Mouse (Mus musculus) heart, embryonic 14.5 days (tissue): ENCODE measurements around the gene Eno2. TPM values are rescaled to one million over a fixed set of nuclear protein-coding genes. Genes with fewer than 3 reads are reported as not detected.

Experiments
- ATAC-seq: fragments of 200-750 bp; cut with Nextera tagmentation; 2 replicates; pipeline ENCODE4 v1.8.0; 2017; ENCODE audit warnings: low read depth, moderate TSS enrichment; ENCODE audit not compliant: insufficient number of reproducible peaks, insufficient read depth, low FRiP score
- H3K27ac ChIP-seq, 2 experiments: fragments of 200-500 bp in 1 of 2; fragments of 300-500 bp in 1 of 2; sonication (generic) in 1 of 2; replicated peaks in 1 of 2; 2 replicates each; pipeline ENCODE4 v1.5.1; 2012 to 2014; ENCODE audit warnings: low read depth in 2 of 2, low read length in 2 of 2, control low read depth in 1 of 2, mild to moderate bottlenecking in 1 of 2, mixed read lengths in 1 of 2; ENCODE audit not compliant: control insufficient read depth in 1 of 2, insufficient read depth in 1 of 2
- H3K27me3 ChIP-seq: fragments of 300-500 bp; sonication (generic); 2 replicates; pipeline ENCODE4 v1.6.1; 2014; ENCODE audit warnings: mild to moderate bottlenecking, low read length, control low read depth; ENCODE audit not compliant: control insufficient read depth, insufficient read depth
- H3K36me3 ChIP-seq: fragments of 300-500 bp; sonication (generic); 2 replicates; pipeline ENCODE4 v1.6.1; 2014; ENCODE audit warnings: mild to moderate bottlenecking, control low read depth, low read length, mixed read lengths; ENCODE audit not compliant: control insufficient read depth, insufficient read depth
- H3K4me1 ChIP-seq, 2 experiments: fragments of 200-500 bp in 1 of 2; fragments of 300-500 bp in 1 of 2; sonication (generic) in 1 of 2; 2 replicates each; pipeline ENCODE4 v1.6.1; 2012 to 2014; ENCODE audit warnings: low read length in 2 of 2, control low read depth in 1 of 2, mixed read lengths in 1 of 2; ENCODE audit not compliant: control insufficient read depth in 2 of 2, insufficient read depth in 2 of 2
- H3K4me2 ChIP-seq: fragments of 300-500 bp; sonication (generic); 2 replicates; pipeline ENCODE4 v1.6.1; 2014; ENCODE audit warnings: mild to moderate bottlenecking, low read length
- H3K4me3 ChIP-seq, 2 experiments: fragments of 200-500 bp in 1 of 2; fragments of 300-500 bp in 1 of 2; sonication (generic) in 1 of 2; 2 replicates each; pipeline ENCODE4 v1.5.1; 2012 to 2014; ENCODE audit warnings: low read length in 2 of 2, mild to moderate bottlenecking in 2 of 2, control low read depth in 1 of 2, low read depth in 1 of 2, moderate library complexity in 1 of 2; ENCODE audit not compliant: control insufficient read depth in 1 of 2, insufficient read depth in 1 of 2
- H3K9ac ChIP-seq: fragments of 300-500 bp; sonication (generic); 2 replicates; pipeline ENCODE4 v1.6.1; 2014; ENCODE audit warnings: mild to moderate bottlenecking, low read length
- H3K9me3 ChIP-seq: fragments of 300-500 bp; sonication (generic); 2 replicates; pipeline ENCODE4 v1.6.1; 2016; ENCODE audit warnings: low read length, control low read depth; ENCODE audit not compliant: control insufficient read depth
- WGBS: fragments of 180-500 bp; shearing (Covaris S2); extraction: QIAGEN DNeasy Blood & Tissue Kit; methylation state at CpG from one replicate; pipeline ENCODE4 v1.1.7; 2014; 5-methylcytosine and 5-hydroxymethylcytosine counted together
- polyA plus RNA-seq: library from polyadenylated mRNA; unstranded; fragments of >200 nt; fragmentation: Nextera tagmentation; extraction: Ambion mirVana; gene quantifications from 2 replicates; pipeline ENCODE4 v1.2.1, GENCODE M21; 2014

Gene Eno2
- polyA plus RNA-seq, 1 experiment from 2014 or later = 4.2 TPM

DNA sequence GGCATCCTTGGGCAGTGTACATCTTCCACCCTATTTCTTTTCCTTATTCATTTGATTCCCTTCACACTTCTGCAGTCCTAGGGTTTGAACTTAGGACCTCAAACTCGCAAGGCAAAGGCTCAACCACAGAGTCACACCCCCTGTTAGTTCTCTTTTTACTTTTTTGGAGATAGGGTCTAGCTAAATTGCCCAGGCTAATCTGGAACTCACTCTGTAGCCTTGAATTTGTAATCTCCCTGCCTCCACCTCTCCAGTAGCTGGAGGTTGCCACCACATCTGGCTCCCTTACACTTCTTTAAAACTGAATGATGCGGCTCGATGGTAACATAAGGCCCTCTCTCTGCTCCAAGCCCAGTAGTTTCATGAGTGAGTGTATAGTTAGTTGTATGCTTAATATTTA, 35.1 kb downstream of the Eno2 start:
- Histone ChIP-seq H3K4me3 (no peak overlapping the region), H3K36me3 (0 out of 2 replicates have a peak, but pooled peaks cover 3% of the 10 kb centered on the region), H3K9ac (no peak overlapping the region), H3K27ac (no peak overlapping the region), H3K27me3 (no peaks in the 10 kb centered on the region), H3K4me2 (no peak overlapping the region), H3K9me3 (no peaks in the 10 kb centered on the region), H3K4me1 (peaks cover 6 to 9% of the 10 kb centered on the region in 2 experiments; a peak in 3 of 4 replicates)
- 87% methylated on average over 3 of the region's 3 CpGs for WGBS
- ATAC-seq = no peak

DNA sequence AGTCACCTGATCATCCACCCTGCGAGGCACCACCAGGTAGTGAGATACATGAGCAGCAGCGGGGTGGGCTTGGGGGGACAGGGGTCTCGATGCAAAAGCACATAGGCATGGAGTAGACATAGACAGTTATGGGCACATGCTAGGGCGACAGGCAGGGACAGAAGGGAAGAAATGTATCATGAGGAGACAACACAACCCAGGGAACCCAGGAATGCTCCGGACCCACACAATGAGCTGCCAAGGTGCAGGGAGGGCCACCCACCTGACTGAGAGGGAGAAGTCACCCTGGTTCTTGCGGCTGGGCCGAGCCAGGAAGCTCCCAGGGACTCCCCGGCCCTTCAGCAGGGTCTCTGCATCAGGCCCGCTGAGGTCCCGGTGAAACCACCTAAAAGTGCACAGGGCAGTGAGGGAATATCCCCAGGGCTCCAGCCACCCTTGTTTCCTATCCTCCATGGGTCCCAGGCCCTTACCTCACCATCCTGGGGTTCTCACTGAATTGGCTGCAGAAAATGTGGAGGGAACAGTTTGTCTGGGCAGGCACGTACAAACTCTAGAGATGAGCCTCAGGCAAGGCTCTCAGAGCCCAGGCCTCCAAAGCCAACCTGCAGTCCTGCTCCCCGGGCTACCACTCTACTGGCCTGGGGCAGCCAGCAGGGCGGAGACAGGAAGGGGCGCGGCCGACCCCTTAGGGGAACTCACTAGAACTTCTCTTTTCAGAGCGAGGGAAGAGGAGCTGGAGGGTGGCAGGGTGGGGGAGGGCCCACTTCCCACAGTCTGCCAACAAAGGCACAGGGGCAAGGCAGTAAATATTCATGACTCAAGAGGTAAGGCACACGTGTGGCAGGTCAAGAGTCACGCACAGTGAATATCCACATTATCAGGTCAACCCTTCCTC, 36.8 kb downstream of the Eno2 start:
- 56% methylated on average over 19 of the region's 19 CpGs for WGBS
- Histone ChIP-seq H3K9me3 (no peaks in the 10 kb centered on the region), H3K4me1 (0 out of 4 replicates have a peak, but pooled peaks cover 0 to 2% of the 10 kb centered on the region in 2 experiments), H3K36me3 (no peaks in the 10 kb centered on the region), H3K4me3 (no peak overlapping the region; a peak in 1 of 4 replicates), H3K27ac (0 out of 4 replicates have a peak overlapping the region, but pooled peaks of 1 of the 2 experiments have one; percentile 3), H3K27me3 (no peaks in the 10 kb centered on the region), H3K9ac (no peak overlapping the region), H3K4me2 (no peak overlapping the region)
- ATAC-seq = 0 out of 2 replicates have a peak, but pooled peaks have one; percentile 15

DNA sequence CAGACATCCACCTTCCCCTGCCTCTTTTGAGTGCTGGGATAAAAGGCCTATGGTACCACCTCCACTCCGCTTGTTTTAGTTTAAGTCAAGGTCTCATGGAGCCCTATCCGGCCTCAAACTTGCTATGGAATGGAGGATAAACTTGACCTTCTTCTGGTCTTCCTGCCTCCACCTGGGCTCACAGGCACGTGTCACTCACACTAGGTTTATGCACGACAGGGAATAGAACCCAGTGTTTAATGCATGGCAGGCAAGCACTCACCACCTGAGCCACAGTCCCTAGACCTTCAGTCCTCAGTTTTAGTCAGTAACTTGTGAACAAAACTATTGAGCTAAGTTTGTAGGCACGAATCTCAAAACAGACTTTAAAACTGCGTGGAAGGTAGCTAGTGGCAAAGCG, 38.4 kb downstream of the Eno2 start:
- ATAC-seq = no peak
- H3K4me3 ChIP-seq = no peak overlapping the region
- 0 out of 4 replicates have a peak, but pooled peaks cover 0 to 2% of the 10 kb centered on the region in 2 experiments for H3K4me1 ChIP-seq
- no peaks in the 10 kb centered on the region for H3K9me3 ChIP-seq
- no peaks in the 10 kb centered on the region for H3K36me3 ChIP-seq
- 83% methylated on average over 7 of the region's 7 CpGs for WGBS
- no peak overlapping the region for H3K27ac ChIP-seq
- no peaks in the 10 kb centered on the region for H3K27me3 ChIP-seq
- H3K4me2 ChIP-seq = no peak overlapping the region
- no peak overlapping the region for H3K9ac ChIP-seq

DNA sequence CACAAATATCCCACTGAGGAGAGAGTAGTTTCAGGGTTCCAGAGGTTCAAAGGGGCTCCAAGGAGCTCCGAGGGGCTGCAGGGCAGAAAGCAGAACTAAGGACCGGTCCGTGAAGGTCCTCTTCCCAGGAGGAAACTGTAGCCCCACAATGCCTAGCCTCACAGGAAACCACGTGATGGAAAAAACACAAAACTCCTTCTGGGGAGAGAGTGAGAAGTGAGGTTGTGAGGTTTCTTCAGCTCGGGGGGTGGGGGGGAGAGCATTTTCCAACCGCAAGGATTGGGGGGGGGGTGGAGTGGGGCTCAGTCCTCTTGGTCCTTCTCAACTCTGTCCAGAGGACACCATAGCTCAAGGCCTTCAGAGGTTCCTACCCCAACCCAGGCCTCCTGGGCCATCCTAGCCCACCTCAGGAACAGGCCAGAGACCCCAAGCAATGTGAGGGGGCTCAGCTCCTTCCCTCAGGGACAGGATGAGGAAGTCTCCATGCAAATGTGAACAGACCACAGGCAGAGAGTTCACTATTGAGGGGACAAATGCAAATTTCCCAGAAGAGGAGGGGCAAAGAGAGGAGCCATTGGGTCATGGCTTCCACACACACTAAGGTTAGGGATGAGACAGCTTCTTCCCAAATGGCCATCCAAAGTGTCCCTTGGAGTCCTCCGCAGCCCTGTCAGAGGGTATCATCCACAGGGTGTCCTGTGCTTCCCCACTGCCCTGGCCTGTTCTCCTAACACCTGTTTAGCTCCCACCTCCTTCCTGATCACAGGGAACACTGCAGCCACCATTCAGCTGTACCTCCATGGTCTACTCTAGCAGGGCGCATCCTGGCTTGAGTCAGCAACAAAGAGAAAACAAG, 39.4 kb downstream of the Eno2 start:
- Histone ChIP-seq H3K27me3 (no peaks in the 10 kb centered on the region), H3K9me3 (no peaks in the 10 kb centered on the region), H3K9ac (no peak overlapping the region), H3K4me3 (no peak overlapping the region), H3K4me1 (0 out of 4 replicates have a peak, but pooled peaks cover 0 to 2% of the 10 kb centered on the region in 2 experiments), H3K27ac (no peak overlapping the region), H3K4me2 (no peak overlapping the region), H3K36me3 (no peaks in the 10 kb centered on the region)
- ATAC-seq = no peak
- 66% methylated on average over 8 of the region's 8 CpGs for WGBS

DNA sequence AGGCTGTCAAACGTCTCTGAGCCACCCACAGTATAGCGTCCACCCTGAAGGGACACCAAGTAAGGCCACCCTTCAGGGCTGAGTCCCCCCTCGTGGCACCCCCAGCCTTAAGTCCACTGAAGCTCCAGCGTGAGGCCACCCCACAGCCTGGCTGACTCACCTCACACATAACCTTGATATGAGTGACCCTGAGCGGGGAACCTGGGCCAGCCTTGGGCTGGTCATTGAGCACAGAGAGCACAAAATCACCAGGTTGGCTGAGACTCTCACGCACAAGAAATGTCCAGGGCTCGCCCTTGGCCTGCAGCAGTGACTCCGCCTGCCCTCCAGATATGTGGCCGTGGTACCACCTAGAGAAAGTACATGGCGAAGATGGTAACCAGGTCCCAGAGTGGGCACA, 40.9 kb downstream of the Eno2 start:
- Histone ChIP-seq H3K9me3 (no peaks in the 10 kb centered on the region), H3K4me3 (no peak overlapping the region), H3K4me1 (0 out of 4 replicates have a peak, but pooled peaks cover 0 to 2% of the 10 kb centered on the region in 2 experiments), H3K27me3 (no peaks in the 10 kb centered on the region), H3K27ac (no peak overlapping the region), H3K36me3 (no peaks in the 10 kb centered on the region), H3K4me2 (no peak overlapping the region), H3K9ac (no peak overlapping the region)
- 80% methylated on average over 10 of the region's 10 CpGs for WGBS
- no peak for ATAC-seq

DNA sequence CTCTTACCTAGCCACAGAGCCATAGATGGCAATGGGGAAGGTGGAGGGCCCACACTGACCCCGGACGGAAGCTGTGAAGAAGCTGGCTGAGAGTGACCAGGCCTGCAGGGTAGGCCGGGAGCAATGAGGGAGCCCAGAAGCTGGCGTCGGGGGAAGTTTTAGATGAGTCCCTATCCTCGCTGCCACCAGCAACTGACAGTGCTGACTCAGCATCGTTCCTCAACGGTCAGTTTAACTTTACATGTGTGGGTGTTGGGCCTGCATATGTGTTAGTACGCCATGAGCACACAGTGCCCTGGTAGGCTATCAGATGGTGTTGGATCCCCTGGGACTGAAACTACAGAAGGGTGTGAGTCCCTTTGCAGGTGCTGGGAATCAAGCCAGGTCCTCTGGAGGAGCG, 45.0 kb downstream of the Eno2 start:
- Histone ChIP-seq H3K36me3 (no peaks in the 10 kb centered on the region), H3K9ac (no peak overlapping the region), H3K4me2 (no peak overlapping the region), H3K27ac (no peak overlapping the region), H3K9me3 (no peaks in the 10 kb centered on the region), H3K4me1 (no peaks in the 10 kb centered on the region), H3K4me3 (no peak overlapping the region), H3K27me3 (no peaks in the 10 kb centered on the region)
- ATAC-seq = no peak
- WGBS = 84% methylated on average over 10 of the region's 10 CpGs

DNA sequence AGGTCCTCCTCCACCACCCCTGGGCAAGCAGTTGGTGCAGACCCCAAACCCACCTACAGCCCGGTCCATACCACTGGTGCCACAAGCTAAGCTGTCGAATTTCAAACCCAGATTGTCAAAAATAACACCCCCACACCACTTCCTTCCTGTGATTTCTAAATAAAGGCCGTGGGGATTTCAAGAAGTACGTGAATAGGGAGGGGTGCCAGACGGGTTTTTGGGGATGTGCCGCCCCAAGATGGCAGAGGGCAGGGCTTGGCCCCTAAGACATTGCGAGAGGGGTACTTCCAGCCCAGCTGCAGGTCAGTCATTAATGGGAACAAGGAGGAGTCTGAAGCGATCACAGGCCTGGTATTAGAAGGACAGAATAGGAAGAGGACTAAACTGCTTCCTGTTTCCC, 45.9 kb downstream of the Eno2 start:
- Histone ChIP-seq H3K4me2 (no peak overlapping the region), H3K9me3 (no peaks in the 10 kb centered on the region), H3K9ac (no peak overlapping the region), H3K36me3 (no peaks in the 10 kb centered on the region), H3K4me1 (peaks cover 0 to 3% of the 10 kb centered on the region in 2 experiments; a peak in 1 of 4 replicates), H3K4me3 (no peak overlapping the region), H3K27me3 (no peaks in the 10 kb centered on the region), H3K27ac (no peak overlapping the region)
- ATAC-seq = no peak
- WGBS = 72% methylated on average over 8 of the region's 8 CpGs
